Mouse (Mus musculus) stomach, postnatal 0 days (tissue): ENCODE measurements around the gene Urm1.

Experiments
- CTCF ChIP-seq: IDR thresholded peaks from 2 replicates; pipeline ENCODE4 v1.5.1; 2016; ENCODE audit warnings: antibody characterized with exemption, low read depth, mild to moderate bottlenecking, moderate library complexity
- EP300 ChIP-seq: optimal IDR thresholded peaks from 2 replicates; pipeline ENCODE3; 2016; ENCODE audit warnings: antibody characterized with exemption

- no peak for TF ChIP-seq EP300
- TF ChIP-seq CTCF: no peak
Observed at GRCm38 (mm10) chr2:29787104-29787917, 32.6 kb upstream of the Urm1 start, which contains the start of gene Coq4.
